24 mouse cellular contexts compared by ENCODE assay signal in genomic region chr12:83033171-83033835, GRCm38 (mm10).
DNase-seq lines count a peak whose midpoint lies in the region; ATAC-seq and TF ChIP-seq lines count a peak whose summit lies in the region.
"Had no signal": no experiment of that assay in that cellular context is flagged by ENCODE, and none has a peak within 500 bp of the region (broad histone marks: within the 10 kb centered on the region; RNA-seq: fewer than 3 reads in every experiment).

No protein-coding gene starts in this region.

- H3K4me3 ChIP-seq in hindbrain, embryonic 13.5 days: no peak overlapping the region
- no peak overlapping the region for H3K4me3 ChIP-seq in hindbrain, embryonic 12.5 days
- H3K4me3 ChIP-seq in neural tube, embryonic 14.5 days (ENCODE audit: low read depth, low read length): no peak overlapping the region
- H3K4me3 ChIP-seq: embryonic facial prominence, embryonic 15.5 days; erythroblast, embryonic 14.5 days; forebrain, embryonic 10.5 days; gastrocnemius, adult 2 months had no signal

- TF ChIP-seq POLR2A in brain, embryonic 14.5 days (IDR thresholded peaks at IDR 0.05; ENCODE audit: borderline replicate concordance, extremely low read depth, insufficient read depth, insufficient read length, poor library complexity, severe bottlenecking): no peak

- ATAC-seq in hindbrain, embryonic 13.5 days (ENCODE audit: low FRiP score): no peak
- no peak for ATAC-seq in hindbrain, embryonic 12.5 days (ENCODE audit: low FRiP score)
- no peak for ATAC-seq in neural tube, embryonic 14.5 days (ENCODE audit: low read depth)
- ATAC-seq: activated CD4-positive, CD25-positive, alpha-beta regulatory T cell, adult 4 months; forebrain, embryonic 14.5 days; inflammation-experienced regulatory T-cells, adult 6 months; intestine, postnatal 0 days; Patski had no signal

- no peak overlapping the region for H3K9ac ChIP-seq in hindbrain, embryonic 13.5 days
- H3K9ac ChIP-seq in hindbrain, embryonic 12.5 days: no peak overlapping the region
- H3K9ac ChIP-seq in neural tube, embryonic 14.5 days (replicated peaks; ENCODE audit: low read depth, low read length): no peak overlapping the region
- H3K9ac ChIP-seq: embryonic facial prominence, embryonic 15.5 days had no signal

- H3K27me3 ChIP-seq in hindbrain, embryonic 13.5 days: no peaks in the 10 kb centered on the region
- H3K27me3 ChIP-seq in hindbrain, embryonic 12.5 days: no peaks in the 10 kb centered on the region
- no peaks in the 10 kb centered on the region for H3K27me3 ChIP-seq in neural tube, embryonic 14.5 days (ENCODE audit: control insufficient read depth, insufficient read depth, low read length)
- H3K27me3 ChIP-seq: embryonic facial prominence, embryonic 15.5 days; Patski had no signal

- H3K27ac ChIP-seq in hindbrain, embryonic 13.5 days: peak overlapping the region; percentile 20; the same call in 1 of the 2 replicates
- H3K27ac ChIP-seq in hindbrain, embryonic 12.5 days: no peak overlapping the region
- H3K27ac ChIP-seq in neural tube, embryonic 14.5 days (ENCODE audit: low read depth, low read length): peak overlapping the region; percentile 44; the same call in 1 of the 2 replicates
- H3K27ac ChIP-seq: embryonic facial prominence, embryonic 15.5 days; forebrain, embryonic 10.5 days; gastrocnemius, adult 2 months had no signal

- no peak for TF ChIP-seq CTCF in brain, embryonic 14.5 days (IDR thresholded peaks at IDR 0.05; ENCODE audit: borderline replicate concordance, extremely low read depth, insufficient read depth, insufficient read length)

- no peaks in the 10 kb centered on the region for H3K9me3 ChIP-seq in hindbrain, embryonic 13.5 days
- no peaks in the 10 kb centered on the region for H3K9me3 ChIP-seq in hindbrain, embryonic 12.5 days (replicated peaks)
- H3K9me3 ChIP-seq in neural tube, embryonic 14.5 days (ENCODE audit: control insufficient read depth, low read length): no peaks in the 10 kb centered on the region
- H3K9me3 ChIP-seq: embryonic facial prominence, embryonic 15.5 days; forebrain, embryonic 10.5 days had no signal

- H3K36me3 ChIP-seq in hindbrain, embryonic 13.5 days: no peaks in the 10 kb centered on the region
- H3K36me3 ChIP-seq in hindbrain, embryonic 12.5 days: no peaks in the 10 kb centered on the region
- H3K36me3 ChIP-seq in neural tube, embryonic 14.5 days (ENCODE audit: control insufficient read depth, insufficient read depth, low read length): no peaks in the 10 kb centered on the region
- H3K36me3 ChIP-seq: embryonic facial prominence, embryonic 15.5 days; forebrain, embryonic 10.5 days had no signal

- H3K4me2 ChIP-seq in hindbrain, embryonic 13.5 days: no peak overlapping the region
- no peak overlapping the region for H3K4me2 ChIP-seq in hindbrain, embryonic 12.5 days (replicated peaks)
- H3K4me2 ChIP-seq in neural tube, embryonic 14.5 days (ENCODE audit: low read depth, low read length): no peak overlapping the region
- H3K4me2 ChIP-seq: embryonic facial prominence, embryonic 15.5 days had no signal

- DNase-seq in neural tube, embryonic 10.5 days (ENCODE audit: extremely low spot score, low spot score): no peak
- peak; percentile 50 for DNase-seq in brain, embryonic 14.5 days (ENCODE audit: low read depth)
- no peak for DNase-seq in spleen, postnatal 4 days (ENCODE audit: low spot score in 2 of 2)
- DNase-seq in adrenal gland, postnatal 25 days: no peak
- DNase-seq: adrenal gland, postnatal 36 days; cerebellum, adult 11 months; cerebellum, adult 8-10 months; embryo, embryonic 11 days; gastrocnemius, adult 2 months; gastrocnemius, postnatal 25 days; heart, postnatal 10 days; heart, postnatal 4 days; kidney, adult 8-10 months had no signal

- 47% methylated on average over 7 of the region's 7 CpGs for WGBS in hindbrain, embryonic 13.5 days
- WGBS in hindbrain, embryonic 12.5 days: 62% methylated on average over 7 of the region's 7 CpGs
- 55% methylated on average over 7 of the region's 7 CpGs for WGBS in neural tube, embryonic 14.5 days

- H3K4me1 ChIP-seq in hindbrain, embryonic 13.5 days (replicated peaks): peaks cover 20% of the 10 kb centered on the region
- peaks cover 13% of the 10 kb centered on the region for H3K4me1 ChIP-seq in hindbrain, embryonic 12.5 days
- peaks cover 7% of the 10 kb centered on the region; the same call in 1 of the 2 replicates for H3K4me1 ChIP-seq in neural tube, embryonic 14.5 days (ENCODE audit: control insufficient read depth, insufficient read depth, low read length)
